Mouse (Mus musculus): ENCODE data around the gene Zfp207.
A peak's percentile ranks its signal among the peaks of the same experiment; 100 is the strongest.

DNA sequence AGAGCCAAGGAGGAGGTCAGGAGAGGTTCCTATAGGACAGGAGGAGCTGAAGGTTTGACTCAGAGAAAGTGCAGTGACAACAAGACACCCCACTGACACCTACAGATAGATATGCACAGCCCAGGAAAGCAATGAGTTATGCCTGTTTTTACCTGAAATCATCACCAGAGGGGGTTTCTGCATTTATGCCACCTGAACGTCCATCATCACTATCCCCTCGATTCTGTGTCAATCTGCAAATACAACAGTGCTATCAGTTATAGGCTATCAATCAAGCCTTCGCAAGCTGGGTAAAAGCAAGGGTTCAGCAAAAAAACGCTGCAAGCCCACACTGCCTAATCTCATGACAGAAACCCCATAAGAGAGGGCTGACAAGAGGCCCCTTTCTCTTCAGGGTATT is 6.4 kb upstream of the Zfp207 start:
- peak in 1 of 2 experiments; percentile 37; a peak in 2 of 4 replicates for TF ChIP-seq CTCF (conservative IDR thresholded peaks at IDR 0.05 in 1 of 2, IDR thresholded peaks at IDR 0.05 in 1 of 2; ENCODE audit: low read depth in 2 of 2, low read length in 2 of 2)
- no peak for TF ChIP-seq MXI1 (IDR thresholded peaks at IDR 0.05; ENCODE audit: low read depth, low read length)
- TF ChIP-seq EP300 (IDR thresholded peaks at IDR 0.05; ENCODE audit: low read length), result no peak
- no peak for TF ChIP-seq BHLHE40 (IDR thresholded peaks at IDR 0.05; ENCODE audit: low read depth, low read length)
- TF ChIP-seq CHD1 (IDR thresholded peaks at IDR 0.05; ENCODE audit: low read depth, low read length), result no peak
- TF ChIP-seq POLR2AphosphoS2 (IDR thresholded peaks at IDR 0.05; ENCODE audit: low read depth, low read length), result no peak; the same call in 1 of the 2 replicates
- no peak for TF ChIP-seq MAX (IDR thresholded peaks at IDR 0.05; ENCODE audit: low read length)
- TF ChIP-seq MAZ (IDR thresholded peaks at IDR 0.05; ENCODE audit: low read depth, low read length), result no peak
- no peak for TF ChIP-seq SIN3A (IDR thresholded peaks at IDR 0.05; ENCODE audit: low read length)
- TF ChIP-seq ZMIZ1 (IDR thresholded peaks at IDR 0.05; ENCODE audit: low read depth, low read length), result no peak
- no peak for TF ChIP-seq JUND (conservative IDR thresholded peaks at IDR 0.05; ENCODE audit: low read depth, low read length)
- no peak for TF ChIP-seq POLR2A (IDR thresholded peaks at IDR 0.05; ENCODE audit: low read depth, low read length)
- no peak for TF ChIP-seq RCOR1 (conservative IDR thresholded peaks at IDR 0.05; ENCODE audit: low read depth, low read length)
